8 mouse cellular contexts compared by ENCODE assay signal in the genomic region with DNA sequence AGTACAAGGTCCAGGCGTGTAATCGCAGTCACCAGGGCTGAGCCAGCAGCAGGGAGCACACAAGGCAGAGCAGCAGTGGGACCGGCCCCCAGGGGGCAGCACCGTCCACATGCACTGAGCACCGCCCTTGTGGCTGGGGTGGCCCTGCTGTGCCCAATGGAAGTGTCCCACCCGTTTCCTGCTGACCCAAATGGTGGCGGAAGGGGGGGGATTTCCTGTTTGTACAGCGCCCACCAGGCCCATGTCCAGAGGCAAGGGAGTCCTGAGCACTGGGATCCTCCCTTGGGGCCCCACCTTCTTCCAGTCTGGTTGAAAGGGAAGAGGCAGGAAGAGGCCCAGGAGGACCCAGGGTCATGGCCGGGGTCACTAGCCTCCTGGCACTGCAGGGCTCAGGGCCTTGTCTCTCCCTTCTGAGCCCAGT. TPM values are rescaled to one million over a fixed set of nuclear protein-coding genes. Genes with fewer than 3 reads are reported as not detected.
DNase-seq lines count a peak whose midpoint lies in the region; ATAC-seq and TF ChIP-seq lines count a peak whose summit lies in the region.

No protein-coding gene starts in this region.

- H3K4me3 ChIP-seq in testis, adult 2 months (ENCODE audit: control insufficient read depth, low read depth, low read length), result peak overlapping the region; percentile 46
- no peak overlapping the region for H3K4me3 ChIP-seq in cerebellum, adult 2 months (replicated peaks; ENCODE audit: insufficient read depth, low read depth, low read length)
- H3K4me3 ChIP-seq in hindbrain, embryonic 16.5 days (ENCODE audit: low read length), result no peak overlapping the region
- no peak overlapping the region for H3K4me3 ChIP-seq in liver, adult 2 months (ENCODE audit: insufficient read depth, low read depth, low read length)
- H3K4me3 ChIP-seq in myocyte, result peak overlapping the region; percentile 5

- no peak overlapping the region for H3K4me2 ChIP-seq in hindbrain, embryonic 16.5 days (ENCODE audit: low read length)
- H3K4me2 ChIP-seq in myocyte (ENCODE audit: low read depth), result peak overlapping the region; percentile 76

- TF ChIP-seq CTCF in testis, adult 2 months (IDR thresholded peaks at IDR 0.05; ENCODE audit: control insufficient read depth, insufficient read depth, insufficient replicate concordance, low read depth, low read length), result peak; percentile 61; the same call in 1 of the 2 replicates
- peak; percentile 86 for TF ChIP-seq CTCF in cerebellum, adult 2 months (IDR thresholded peaks at IDR 0.05; ENCODE audit: borderline replicate concordance, insufficient read depth, low read depth, low read length)
- no peak for TF ChIP-seq CTCF in liver, adult 2 months (IDR thresholded peaks at IDR 0.05; ENCODE audit: low read depth, low read length)

- WGBS in cerebellum, adult 2 months, result 15% methylated on average over 9 of the region's 9 CpGs
- 19% methylated on average over 9 of the region's 9 CpGs for WGBS in hindbrain, embryonic 16.5 days
- 10% methylated on average over 9 of the region's 9 CpGs for WGBS in liver, adult 2 months

- H3K27me3 ChIP-seq in testis, adult 2 months (ENCODE audit: control insufficient read depth, insufficient read depth, low read length), result no peaks in the 10 kb centered on the region
- no peaks in the 10 kb centered on the region for H3K27me3 ChIP-seq in cerebellum, adult 2 months (ENCODE audit: control insufficient read depth, insufficient read depth, low read length)
- H3K27me3 ChIP-seq in hindbrain, embryonic 16.5 days (replicated peaks; ENCODE audit: control insufficient read depth, insufficient read depth, low read length), result peaks cover 3% of the 10 kb centered on the region; the same call in 1 of the 2 replicates
- H3K27me3 ChIP-seq in liver, adult 2 months (ENCODE audit: control insufficient read depth, insufficient read depth, low read length), result no peaks in the 10 kb centered on the region
- no peaks in the 10 kb centered on the region for H3K27me3 ChIP-seq in myocyte (ENCODE audit: control insufficient read depth, insufficient read depth, insufficient read length)

- no peaks in the 10 kb centered on the region for H3K9me3 ChIP-seq in hindbrain, embryonic 16.5 days (ENCODE audit: control insufficient read depth, low read length)

- H3K4me1 ChIP-seq in testis, adult 2 months (ENCODE audit: control insufficient read depth, insufficient read depth, low read length), result peaks cover 22% of the 10 kb centered on the region
- H3K4me1 ChIP-seq in cerebellum, adult 2 months (ENCODE audit: control insufficient read depth, insufficient read depth, low read length), result peaks cover 84% of the 10 kb centered on the region
- peaks cover 37% of the 10 kb centered on the region for H3K4me1 ChIP-seq in hindbrain, embryonic 16.5 days (ENCODE audit: control insufficient read depth, insufficient read depth, low read depth, low read length)
- peaks cover 51% of the 10 kb centered on the region for H3K4me1 ChIP-seq in liver, adult 2 months (ENCODE audit: control insufficient read depth, insufficient read depth, low read length)

- H3K79me2 ChIP-seq in liver, adult 2 months (ENCODE audit: control insufficient read depth, insufficient read depth, low read length), result peaks cover 10% of the 10 kb centered on the region; the same call in 1 of the 2 replicates
- H3K79me2 ChIP-seq in myocyte (ENCODE audit: control insufficient read depth, insufficient read depth), result peaks cover 23% of the 10 kb centered on the region

- ATAC-seq in hindbrain, embryonic 16.5 days, result no peak

- H3K27ac ChIP-seq in testis, adult 2 months (ENCODE audit: control insufficient read depth, insufficient read depth, low read depth, low read length), result peak overlapping the region; percentile 50; the same call in 1 of the 2 replicates
- peak overlapping the region; percentile 63 for H3K27ac ChIP-seq in cerebellum, adult 2 months (ENCODE audit: insufficient read depth, low read length)
- peak overlapping the region; percentile 29 for H3K27ac ChIP-seq in hindbrain, embryonic 16.5 days (ENCODE audit: low read depth, low read length)
- H3K27ac ChIP-seq in liver, adult 2 months (replicated peaks; ENCODE audit: insufficient read depth, low read depth, low read length), result peak overlapping the region; percentile 14; the same call in 1 of the 2 replicates

- no peaks in the 10 kb centered on the region for H3K36me3 ChIP-seq in testis, adult 2 months (ENCODE audit: control insufficient read depth, insufficient read depth, low read length)
- H3K36me3 ChIP-seq in hindbrain, embryonic 16.5 days (ENCODE audit: control insufficient read depth, insufficient read depth, low read length), result peaks cover 21% of the 10 kb centered on the region
- peaks cover 19% of the 10 kb centered on the region; the same call in 1 of the 2 replicates for H3K36me3 ChIP-seq in liver, adult 2 months (ENCODE audit: control insufficient read depth, insufficient read depth, low read length)
- H3K36me3 ChIP-seq in myocyte (ENCODE audit: control insufficient read depth, insufficient read depth), result peaks cover 23% of the 10 kb centered on the region

- no peak overlapping the region for H3K9ac ChIP-seq in hindbrain, embryonic 16.5 days (ENCODE audit: low read depth, low read length)
- H3K9ac ChIP-seq in liver, adult 2 months (ENCODE audit: low read depth, low read length), result no peak overlapping the region

- no peak for DNase-seq in testis, postnatal 14 days (ENCODE audit: low spot score)
- peak; percentile 68 to 72 for DNase-seq in cerebellum, adult 2 months
- DNase-seq in forelimb bud, embryonic 11.5 days (ENCODE audit: low read depth, low spot score), result peak; percentile 59
- peak; percentile 86 for DNase-seq in liver, adult 2 months (ENCODE audit: extremely low read depth, low read depth, low spot score)
- peak; percentile 70 for DNase-seq in thymus, postnatal 36 days

- no peak overlapping the region for H3ac ChIP-seq in myocyte (ENCODE audit: control insufficient read depth, insufficient read length)

- TF ChIP-seq POLR2A in testis, adult 2 months (IDR thresholded peaks at IDR 0.05; ENCODE audit: control insufficient read depth, low read depth, low read length), result no peak
- no peak for TF ChIP-seq POLR2A in cerebellum, adult 2 months (IDR thresholded peaks at IDR 0.05; ENCODE audit: borderline replicate concordance, insufficient read depth, low read length)
- TF ChIP-seq POLR2A in liver, adult 2 months (IDR thresholded peaks at IDR 0.05; ENCODE audit: extremely low read depth, insufficient read depth, low read length), result no peak
- TF ChIP-seq POLR2A in myocyte (IDR thresholded peaks at IDR 0.05; ENCODE audit: insufficient read length, low read depth), result no peak

TF ChIP-seq in myocyte, 11 proteins besides CTCF, POLR2A, EP300 and RAD21 (continues in another document):
- peak in 1 of 3 experiments; percentile 66 for TF ChIP-seq MYOG (IDR thresholded peaks at IDR 0.05; ENCODE audit: control insufficient read depth in 1 of 3, insufficient read depth in 1 of 3, insufficient read length in 2 of 3, low read depth in 2 of 3)
- no peak for TF ChIP-seq USF1 (IDR thresholded peaks at IDR 0.05; ENCODE audit: low read depth)
- TF ChIP-seq TCF3 (IDR thresholded peaks at IDR 0.05; ENCODE audit: insufficient read length, low read depth), result no peak
- no peak for TF ChIP-seq TCF12 (IDR thresholded peaks at IDR 0.05; ENCODE audit: insufficient read depth, poor library complexity, severe bottlenecking)
- no peak for TF ChIP-seq E2F4 (IDR thresholded peaks at IDR 0.05; ENCODE audit: insufficient read depth)
- TF ChIP-seq POLR2AphosphoS2 (IDR thresholded peaks at IDR 0.05; ENCODE audit: insufficient read length, low read depth), result no peak
- no peak for TF ChIP-seq REST (IDR thresholded peaks at IDR 0.05; ENCODE audit: insufficient read depth, insufficient read length)
- TF ChIP-seq CEBPB (IDR thresholded peaks at IDR 0.05; ENCODE audit: insufficient read depth, poor library complexity, severe bottlenecking), result no peak
- no peak for TF ChIP-seq MAX (IDR thresholded peaks at IDR 0.05; ENCODE audit: low read depth)
- peak; percentile 80 for TF ChIP-seq SRF (IDR thresholded peaks at IDR 0.05; ENCODE audit: control insufficient read depth, insufficient read length, low read depth)

RNA-seq across cellular contexts. Expression of a gene that starts 16.0 kb away (rescaled TPM):
- polyA plus RNA-seq in testis, adult 2 months (2012; rRNA removed), result 3,568 and 3,612 TPM in 2 replicates
- polyA plus RNA-seq in cerebellum, adult 2 months (2012; rRNA removed), result 1.2 and 1.7 TPM in 2 replicates
- 1.6 and 2.3 TPM in 2 replicates for polyA plus RNA-seq in hindbrain, embryonic 16.5 days (2015; fragmentation: Nextera tagmentation; extraction: Ambion mirVana)
- total RNA-seq in liver, adult 2 months (2014; rRNA removed), result 1.3 and 1.5 TPM in 2 replicates
- 2.3 and 4.1 TPM in 2 replicates for polyA plus RNA-seq in liver, adult 2 months (2012; rRNA removed)
- polyA plus RNA-seq in myocyte (2012; fragmentation: generic; extraction: Trizol), result 0.30 TPM

RNA-seq across cellular contexts. Expression of a gene that starts 20.1 kb away (rescaled TPM):
- 0.65 TPM in 1 of 2 replicates, not detected in the other for polyA plus RNA-seq in testis, adult 2 months (2012; rRNA removed)
- polyA plus RNA-seq in cerebellum, adult 2 months (2012; rRNA removed), result 10.7 and 13.8 TPM in 2 replicates
- polyA plus RNA-seq in hindbrain, embryonic 16.5 days (2015; fragmentation: Nextera tagmentation; extraction: Ambion mirVana), result 1.5 and 2.2 TPM in 2 replicates
- 0.40 TPM in 1 of 2 replicates, not detected in the other for total RNA-seq in liver, adult 2 months (2014; rRNA removed)
- polyA plus RNA-seq in liver, adult 2 months (2012; rRNA removed), result 0.26 and 1.4 TPM in 2 replicates
- polyA plus RNA-seq in myocyte (2012; fragmentation: generic; extraction: Trizol), result 0.73 TPM

RNA-seq across cellular contexts. Expression of a gene that starts 24.6 kb away (rescaled TPM):
- polyA plus RNA-seq in testis, adult 2 months (2012; rRNA removed), result 1.2 and 1.6 TPM in 2 replicates
- polyA plus RNA-seq in cerebellum, adult 2 months (2012; rRNA removed), result 10.2 and 10.8 TPM in 2 replicates
- 7.9 and 9.4 TPM in 2 replicates for polyA plus RNA-seq in hindbrain, embryonic 16.5 days (2015; fragmentation: Nextera tagmentation; extraction: Ambion mirVana)
- 2.4 TPM in 1 of 2 replicates, not detected in the other for total RNA-seq in liver, adult 2 months (2014; rRNA removed)
- polyA plus RNA-seq in liver, adult 2 months (2012; rRNA removed), result 0.32 and 0.44 TPM in 2 replicates
- 1.7 TPM for polyA plus RNA-seq in myocyte (2012; fragmentation: generic; extraction: Trizol)

RNA-seq across cellular contexts. Expression of a gene that starts 24.7 kb away (rescaled TPM):
- 38.5 and 46.3 TPM in 2 replicates for polyA plus RNA-seq in testis, adult 2 months (2012; rRNA removed)
- 87.7 and 93.1 TPM in 2 replicates for polyA plus RNA-seq in cerebellum, adult 2 months (2012; rRNA removed)
- 99.8 and 108 TPM in 2 replicates for polyA plus RNA-seq in hindbrain, embryonic 16.5 days (2015; fragmentation: Nextera tagmentation; extraction: Ambion mirVana)
- 39.7 and 53.8 TPM in 2 replicates for total RNA-seq in liver, adult 2 months (2014; rRNA removed)
- 42.6 and 49.7 TPM in 2 replicates for polyA plus RNA-seq in liver, adult 2 months (2012; rRNA removed)
- polyA plus RNA-seq in myocyte (2012; fragmentation: generic; extraction: Trizol), result 103 TPM

RNA-seq across cellular contexts. Expression of a gene that starts 30.6 kb away (rescaled TPM):
- polyA plus RNA-seq in testis, adult 2 months (2012; rRNA removed), result 161 and 178 TPM in 2 replicates
- polyA plus RNA-seq in cerebellum, adult 2 months (2012; rRNA removed), result 75.8 and 81.5 TPM in 2 replicates
- 149 and 156 TPM in 2 replicates for polyA plus RNA-seq in hindbrain, embryonic 16.5 days (2015; fragmentation: Nextera tagmentation; extraction: Ambion mirVana)
- total RNA-seq in liver, adult 2 months (2014; rRNA removed), result 6.2 and 8.1 TPM in 2 replicates
- 20.9 and 29.9 TPM in 2 replicates for polyA plus RNA-seq in liver, adult 2 months (2012; rRNA removed)
- 42.0 TPM for polyA plus RNA-seq in myocyte (2012; fragmentation: generic; extraction: Trizol)

Comparison
In these comparisons a context has a peak if more than half of its experiments do, and no peak if none do; other contexts are left out.
1. H3K4me3 ChIP-seq: peak in testis, adult 2 months (single experiment) and myocyte (single experiment); none in cerebellum, adult 2 months (single experiment), hindbrain, embryonic 16.5 days (single experiment) and liver, adult 2 months (single experiment).
2. RNA of a gene that starts 16.0 kb away (polyA plus RNA-seq): 3,568 to 3,612 TPM in testis, adult 2 months; 2.3 to 4.1 TPM in liver, adult 2 months, 1.6 to 2.3 TPM in hindbrain, embryonic 16.5 days, 1.2 to 1.7 TPM in cerebellum, adult 2 months and 0.30 TPM in myocyte (single experiment); every median in the first group is over 100 times any median in the second.
3. Peak in every context shown above with its lines, with median percentiles within 50 percentile points of each other: H3K27ac ChIP-seq.